Mouse (Mus musculus): ENCODE data around the gene Rgs3. TPM values are rescaled to one million over a fixed set of nuclear protein-coding genes. Genes with fewer than 3 reads are reported as not detected.
A peak's percentile ranks its signal among the peaks of the same experiment; 100 is the strongest.

Rgs3 gene
- polyA plus RNA-seq, 1 experiment: 45.8 TPM

GRCm38 (mm10) chr4:62567696-62568095, 8.0 kb downstream of the Rgs3 start:
- Histone ChIP-seq H3K27me3 (ENCODE audit: control insufficient read depth, insufficient read depth, low read length) (no peaks in the 10 kb centered on the region), H3K4me3 (ENCODE audit: low read depth, low read length) (no peak overlapping the region), H3K36me3 (ENCODE audit: control insufficient read depth, insufficient read depth, low read length) (no peaks in the 10 kb centered on the region), H3K4me1 (ENCODE audit: control insufficient read depth, insufficient read depth, insufficient read length, low read length) (peaks cover 5% of the 10 kb centered on the region; the same call in 1 of the 2 replicates), H3K27ac (ENCODE audit: insufficient read depth, low read depth, low read length) (no peak overlapping the region)
- no peak for TF ChIP-seq POLR2A (IDR thresholded peaks at IDR 0.05; ENCODE audit: low read depth, low read length)
- TF ChIP-seq CTCF (IDR thresholded peaks at IDR 0.05; ENCODE audit: extremely low read depth, insufficient read length, insufficient replicate concordance, low read depth, low read length): no peak
- 84% methylated on average over 6 of the region's 6 CpGs for WGBS

DNA sequence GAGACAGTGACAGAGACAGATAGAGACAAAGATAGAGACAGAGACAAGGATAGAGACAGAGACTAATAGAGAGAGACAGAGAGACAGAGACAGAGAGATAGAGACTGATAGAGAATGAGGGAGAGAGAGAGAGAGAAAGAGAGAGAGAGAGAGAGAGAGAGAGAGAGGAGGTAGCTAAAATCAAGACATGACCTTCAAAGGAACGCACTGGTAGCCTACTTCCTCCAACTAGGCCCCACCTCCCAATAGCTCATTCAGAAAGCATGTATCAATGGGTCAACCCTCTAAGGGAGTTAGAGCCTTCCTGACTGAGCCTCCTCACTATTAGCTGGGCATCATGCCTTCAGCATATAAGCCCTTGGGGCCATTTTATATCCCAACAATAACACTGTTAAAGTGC, 8.7 kb downstream of the Rgs3 start:
- no peak overlapping the region for H3K4me3 ChIP-seq (ENCODE audit: low read depth, low read length)
- no peaks in the 10 kb centered on the region for H3K27me3 ChIP-seq (ENCODE audit: control insufficient read depth, insufficient read depth, low read length)
- H3K36me3 ChIP-seq (ENCODE audit: control insufficient read depth, insufficient read depth, low read length): no peaks in the 10 kb centered on the region
- TF ChIP-seq POLR2A (IDR thresholded peaks at IDR 0.05; ENCODE audit: low read depth, low read length): no peak
- H3K4me1 ChIP-seq (ENCODE audit: control insufficient read depth, insufficient read depth, insufficient read length, low read length): peaks cover 5% of the 10 kb centered on the region; the same call in 1 of the 2 replicates
- 45% methylated on average over 1 of the region's 1 CpGs for WGBS
- no peak overlapping the region for H3K27ac ChIP-seq (ENCODE audit: insufficient read depth, low read depth, low read length)

DNA sequence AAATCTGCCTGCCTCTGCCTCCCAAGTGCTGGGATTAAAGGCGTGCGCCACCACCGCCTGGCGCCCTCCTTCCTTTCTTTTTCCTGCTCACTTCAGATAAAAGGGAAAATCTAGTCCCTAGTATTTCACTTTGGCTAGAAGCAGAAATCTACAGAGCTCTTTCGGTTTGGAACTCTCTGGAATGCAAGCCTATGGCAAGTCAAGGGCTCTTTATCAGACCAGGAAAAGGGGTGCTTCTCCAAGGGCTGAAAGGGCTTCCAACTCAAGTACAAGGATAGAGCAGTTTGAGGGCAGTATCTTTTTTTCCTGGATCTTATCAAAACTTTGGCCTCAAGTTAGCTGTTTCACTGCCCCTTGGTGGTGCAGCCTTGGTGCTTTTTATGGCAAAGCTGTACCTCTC, 10.0 kb downstream of the Rgs3 start:
- TF ChIP-seq CTCF (IDR thresholded peaks at IDR 0.05; ENCODE audit: extremely low read depth, insufficient read length, insufficient replicate concordance, low read depth, low read length) (no peak), POLR2A (IDR thresholded peaks at IDR 0.05; ENCODE audit: low read depth, low read length) (no peak)
- 94% methylated on average over 5 of the region's 5 CpGs for WGBS

GRCm38 (mm10) chr4:62570029-62570428, 10.4 kb downstream of the Rgs3 start:
- no peak for TF ChIP-seq CTCF (IDR thresholded peaks at IDR 0.05; ENCODE audit: extremely low read depth, insufficient read length, insufficient replicate concordance, low read depth, low read length)
- no peak for TF ChIP-seq POLR2A (IDR thresholded peaks at IDR 0.05; ENCODE audit: low read depth, low read length)
- H3K36me3 ChIP-seq (ENCODE audit: control insufficient read depth, insufficient read depth, low read length): no peaks in the 10 kb centered on the region
- H3K27me3 ChIP-seq (ENCODE audit: control insufficient read depth, insufficient read depth, low read length): no peaks in the 10 kb centered on the region
- WGBS: 76% methylated on average over 5 of the region's 5 CpGs
- H3K4me1 ChIP-seq (ENCODE audit: control insufficient read depth, insufficient read depth, insufficient read length, low read length): peaks cover 5% of the 10 kb centered on the region; the same call in 1 of the 2 replicates
- no peak overlapping the region for H3K4me3 ChIP-seq (ENCODE audit: low read depth, low read length)
- no peak overlapping the region for H3K27ac ChIP-seq (ENCODE audit: insufficient read depth, low read depth, low read length)

More for the DNA sequence above, 10.0 kb downstream of the Rgs3 start:
- no peak overlapping the region for H3K27ac ChIP-seq (ENCODE audit: insufficient read depth, low read depth, low read length)
- peaks cover 5% of the 10 kb centered on the region; the same call in 1 of the 2 replicates for H3K4me1 ChIP-seq (ENCODE audit: control insufficient read depth, insufficient read depth, insufficient read length, low read length)
- H3K36me3 ChIP-seq (ENCODE audit: control insufficient read depth, insufficient read depth, low read length): no peaks in the 10 kb centered on the region
- H3K4me3 ChIP-seq (ENCODE audit: low read depth, low read length): no peak overlapping the region
- H3K27me3 ChIP-seq (ENCODE audit: control insufficient read depth, insufficient read depth, low read length): no peaks in the 10 kb centered on the region

- TF ChIP-seq POLR2A (IDR thresholded peaks at IDR 0.05; ENCODE audit: low read depth, low read length): no peak
- peak; percentile 6; the same call in 1 of the 2 replicates for TF ChIP-seq CTCF (IDR thresholded peaks at IDR 0.05; ENCODE audit: extremely low read depth, insufficient read length, insufficient replicate concordance, low read depth, low read length)
- H3K4me3 ChIP-seq (ENCODE audit: low read depth, low read length): peak overlapping the region; percentile 69
- no peaks in the 10 kb centered on the region for H3K27me3 ChIP-seq (ENCODE audit: control insufficient read depth, insufficient read depth, low read length)
- 16% methylated on average over 18 of the region's 18 CpGs for WGBS
- no peak overlapping the region for H3K27ac ChIP-seq (ENCODE audit: insufficient read depth, low read depth, low read length)
- H3K36me3 ChIP-seq (ENCODE audit: control insufficient read depth, insufficient read depth, low read length): no peaks in the 10 kb centered on the region
- H3K4me1 ChIP-seq (ENCODE audit: control insufficient read depth, insufficient read depth, insufficient read length, low read length): peaks cover 15% of the 10 kb centered on the region; the same call in 1 of the 2 replicates
These were observed 23.0 kb downstream of the Rgs3 start for GRCm38 (mm10) chr4:62582365-62583264.

DNA sequence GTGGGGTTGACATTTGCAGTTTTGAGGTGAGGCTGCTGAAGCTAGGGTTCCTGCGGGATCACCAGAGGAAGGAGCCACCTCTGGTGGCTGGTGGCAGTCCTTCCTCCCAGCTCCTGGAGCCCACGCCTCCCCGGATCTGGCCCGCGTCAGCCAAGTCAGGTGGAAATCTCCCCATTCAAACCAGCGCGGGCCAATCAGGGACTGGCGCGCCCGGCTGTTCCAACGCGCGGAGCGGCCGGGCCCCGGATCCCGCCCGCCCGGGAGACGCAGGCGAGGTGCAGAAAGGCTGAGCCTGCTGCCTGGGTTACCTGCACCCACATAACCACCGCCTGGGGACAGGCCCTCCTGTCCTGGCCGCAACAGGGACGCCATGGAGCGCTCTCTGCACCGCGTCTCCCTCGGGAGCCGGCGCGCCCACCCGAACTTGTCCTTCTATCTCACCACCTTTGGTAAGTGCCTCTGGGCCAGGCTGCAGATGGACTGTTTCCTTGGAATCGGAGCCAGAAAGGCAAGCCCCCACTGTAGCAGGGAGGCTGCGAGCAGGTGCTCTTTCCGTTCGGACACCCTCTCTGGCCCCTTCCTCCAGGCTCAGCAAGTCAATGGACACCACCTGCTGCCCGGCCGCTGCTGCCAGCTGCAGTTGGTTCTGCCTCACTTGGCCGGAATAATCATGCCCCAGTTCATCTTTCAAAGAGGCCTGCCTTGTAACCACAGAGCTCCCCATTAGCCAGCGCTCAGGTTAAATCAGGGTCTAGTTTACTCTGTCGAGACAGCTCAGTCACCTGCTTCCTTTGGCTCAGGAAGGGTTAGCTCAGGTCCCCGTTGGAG, 23.8 kb downstream of the Rgs3 start:
- TF ChIP-seq POLR2A (IDR thresholded peaks at IDR 0.05; ENCODE audit: low read depth, low read length) (no peak), CTCF (IDR thresholded peaks at IDR 0.05; ENCODE audit: extremely low read depth, insufficient read length, insufficient replicate concordance, low read depth, low read length) (no peak)
- peaks cover 15% of the 10 kb centered on the region; the same call in 1 of the 2 replicates for H3K4me1 ChIP-seq (ENCODE audit: control insufficient read depth, insufficient read depth, insufficient read length, low read length)
- WGBS: 5% methylated on average over 42 of the region's 42 CpGs
- H3K36me3 ChIP-seq (ENCODE audit: control insufficient read depth, insufficient read depth, low read length): no peaks in the 10 kb centered on the region
- H3K27me3 ChIP-seq (ENCODE audit: control insufficient read depth, insufficient read depth, low read length): no peaks in the 10 kb centered on the region
- H3K4me3 ChIP-seq (ENCODE audit: low read depth, low read length): peak overlapping the region; percentile 69
- no peak overlapping the region for H3K27ac ChIP-seq (ENCODE audit: insufficient read depth, low read depth, low read length)

GRCm38 (mm10) chr4:62587067-62587466, 27.4 kb downstream of the Rgs3 start:
- Histone ChIP-seq H3K4me3 (ENCODE audit: low read depth, low read length) (no peak overlapping the region), H3K4me1 (ENCODE audit: control insufficient read depth, insufficient read depth, insufficient read length, low read length) (peaks cover 19% of the 10 kb centered on the region; the same call in 1 of the 2 replicates), H3K36me3 (ENCODE audit: control insufficient read depth, insufficient read depth, low read length) (no peaks in the 10 kb centered on the region), H3K27me3 (ENCODE audit: control insufficient read depth, insufficient read depth, low read length) (no peaks in the 10 kb centered on the region), H3K27ac (ENCODE audit: insufficient read depth, low read depth, low read length) (no peak overlapping the region)
- 86% methylated on average over 8 of the region's 8 CpGs for WGBS
- no peak for TF ChIP-seq POLR2A (IDR thresholded peaks at IDR 0.05; ENCODE audit: low read depth, low read length)
- no peak for TF ChIP-seq CTCF (IDR thresholded peaks at IDR 0.05; ENCODE audit: extremely low read depth, insufficient read length, insufficient replicate concordance, low read depth, low read length)

Data from small intestine, adult 2 months (tissue).